Mouse (Mus musculus) right cerebral cortex, adult 18-20 months (tissue): ENCODE results near the gene Shroom1.
"Not testable (repeated sequence)": the region's sequence is repeated elsewhere in the genome, so short reads cannot be mapped to it uniquely, and the experiment has no call there.

Experiments used
- DNase-seq: peaks from one replicate; pipeline ENCODE4 v3.0.0; 2022; ENCODE audit warnings: mixed read lengths

The Shroom1 gene

GRCm38 (mm10) chr11:53456474-53457371, at the start of gene Shroom1, which contains the start of gene Gm10447:
Shroom1 (plus strand) TSS chr11:53457205.
Gm10447 (minus strand) TSS chr11:53457110.
- DNase-seq: no peak

- DNase-seq: no peak
Measured at GRCm38 (mm10) chr11:53411738-53412137, 45.3 kb upstream of the Shroom1 start.

- no peak for DNase-seq
Measured at GRCm38 (mm10) chr11:53413871-53414270, 43.1 kb upstream of the Shroom1 start.

DNA sequence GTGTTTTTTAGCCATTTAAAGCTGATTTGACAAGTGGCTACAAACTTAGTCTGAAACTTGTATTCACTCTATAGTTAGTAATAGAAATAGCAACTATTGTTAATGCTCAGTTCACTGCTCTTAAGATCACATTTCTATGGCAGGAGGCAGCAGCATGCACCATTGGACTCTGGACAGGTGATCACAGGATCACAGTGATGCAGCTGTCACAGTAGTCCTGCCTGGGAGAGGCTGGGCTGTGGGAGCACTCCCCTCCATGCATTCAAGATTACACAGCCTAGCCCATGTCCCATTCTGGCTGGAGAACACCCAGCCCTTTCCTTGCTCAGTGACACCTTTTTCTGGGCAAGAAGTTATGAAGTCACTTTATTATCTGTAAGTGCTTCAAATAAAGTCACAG, 39.0 kb upstream of the Shroom1 start:
- no peak for DNase-seq

GRCm38 (mm10) chr11:53423036-53423435, 34.0 kb upstream of the Shroom1 start, which contains the start of gene Leap2:
Leap2 (minus strand) TSS chr11:53423170.
- DNase-seq: no peak

GRCm38 (mm10) chr11:53424826-53425225, 32.2 kb upstream of the Shroom1 start:
- no peak for DNase-seq

- DNase-seq: no peak
Measured at GRCm38 (mm10) chr11:53425251-53425650, 31.8 kb upstream of the Shroom1 start.

DNA sequence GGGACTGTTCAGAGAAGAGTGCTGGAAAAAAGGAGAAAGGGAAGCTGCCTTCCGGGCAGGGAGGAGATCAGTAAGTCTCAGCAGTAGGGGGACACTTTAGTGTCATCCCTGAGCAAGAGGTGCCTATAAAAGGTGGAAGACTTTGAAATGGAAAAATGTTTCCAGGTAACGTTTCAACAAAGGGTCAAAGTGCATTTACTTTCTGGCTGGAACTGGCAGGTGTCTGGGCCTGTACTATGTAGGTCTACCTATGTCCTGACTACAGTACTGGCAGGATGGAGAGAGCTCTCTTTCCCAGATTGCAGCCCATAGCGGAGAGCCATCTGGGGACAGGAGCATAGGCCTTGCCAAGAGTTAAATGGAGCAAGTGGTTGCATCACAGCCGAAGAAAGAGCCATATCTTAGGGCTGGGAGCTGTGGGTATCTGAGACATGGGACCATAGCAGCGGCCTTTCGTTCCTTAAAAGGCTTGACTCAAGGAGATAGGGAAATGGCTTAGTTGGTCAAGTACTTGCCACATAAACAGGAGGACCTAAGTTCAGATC, 31.2 kb upstream of the Shroom1 start:
- no peak for DNase-seq

DNA sequence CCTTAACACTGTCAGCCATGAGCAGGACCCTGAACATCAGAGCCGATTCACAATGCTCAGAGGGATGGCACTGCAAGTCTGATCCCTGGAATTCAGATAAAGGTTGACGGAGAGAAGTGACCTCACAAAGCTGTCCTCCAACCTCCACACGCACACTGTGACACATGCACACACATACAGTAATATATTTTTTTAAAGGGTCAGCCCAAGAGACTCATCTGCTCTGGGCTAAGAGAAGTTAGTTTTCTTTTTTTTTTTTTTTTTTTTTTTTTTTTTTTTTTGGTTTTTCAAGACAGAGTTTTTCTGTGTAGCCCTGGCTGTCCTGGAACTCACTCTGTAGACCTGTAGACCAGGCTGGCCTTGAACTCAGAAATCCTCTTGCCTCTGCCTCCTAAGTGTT, 30.1 kb upstream of the Shroom1 start:
- not testable (repeated sequence) for DNase-seq

GRCm38 (mm10) chr11:53427993-53428715, 28.9 kb upstream of the Shroom1 start:
- no peak for DNase-seq

DNA sequence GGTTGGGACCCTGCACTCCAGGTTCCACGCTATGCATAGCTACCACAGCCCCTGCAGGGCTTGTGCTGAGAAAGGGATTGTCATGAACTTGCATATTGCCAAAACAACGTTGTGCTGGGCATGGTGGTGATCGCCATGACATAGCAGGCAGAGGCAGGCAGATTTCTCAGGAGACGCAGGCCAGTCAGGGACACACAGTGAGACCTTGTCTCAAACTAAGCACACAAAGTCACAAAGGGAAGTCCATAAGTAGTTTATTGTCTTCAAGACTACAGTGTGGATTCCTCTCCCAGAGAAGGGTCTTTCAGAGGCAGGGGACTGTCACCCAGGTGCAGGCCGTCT, 28.3 kb upstream of the Shroom1 start:
- no peak for DNase-seq

GRCm38 (mm10) chr11:53429182-53429581, 27.8 kb upstream of the Shroom1 start:
- DNase-seq: no peak

- DNase-seq: no peak
Measured at GRCm38 (mm10) chr11:53430300-53430669, 26.7 kb upstream of the Shroom1 start.

DNA sequence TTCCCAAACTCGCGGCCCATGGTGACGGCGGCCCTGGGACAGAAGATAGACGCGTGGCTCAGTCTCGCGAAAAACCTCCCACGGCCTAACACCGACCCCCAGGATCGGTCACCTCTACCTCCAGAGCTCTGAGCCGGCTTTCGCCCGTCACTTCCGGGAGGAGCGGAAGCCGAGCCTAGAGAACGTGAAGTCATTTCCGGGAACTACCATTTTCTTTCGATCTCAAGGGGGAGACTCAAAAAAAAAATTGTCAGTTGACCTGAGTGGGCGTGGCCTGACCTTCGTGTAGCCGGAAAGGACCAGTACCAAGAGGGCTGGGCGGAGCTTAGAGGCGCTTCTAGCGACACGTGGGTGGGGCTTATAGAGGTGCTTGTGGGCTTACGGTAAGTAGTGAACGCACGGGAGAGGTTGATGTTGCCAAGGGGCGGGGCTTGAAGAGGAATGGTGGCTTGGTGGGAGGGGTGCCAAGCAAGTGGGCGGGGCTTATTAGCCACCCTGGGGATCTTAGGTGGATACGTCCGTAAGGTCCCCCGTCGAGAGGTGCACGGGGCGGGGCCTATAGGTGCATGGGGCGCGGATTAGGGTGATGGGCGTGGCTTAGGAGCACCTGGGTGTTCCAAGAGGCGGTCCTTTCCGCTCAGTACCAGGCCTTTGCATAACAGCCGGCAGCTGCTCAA, 26.2 kb upstream of the Shroom1 start, which contains the start of the genes Uqcrq and Gdf9:
Gene Uqcrq, minus strand, starts transcription at position 162 of the 677 bp plus-strand sequence.
Gene Gdf9, plus strand, starts transcription at position 354 of the 677 bp plus-strand sequence.
- DNase-seq: peak; percentile 99

- no peak for DNase-seq
Measured at GRCm38 (mm10) chr11:53431347-53432056, 25.5 kb upstream of the Shroom1 start.

GRCm38 (mm10) chr11:53433057-53433456, 23.9 kb upstream of the Shroom1 start:
- DNase-seq: no peak

GRCm38 (mm10) chr11:53435504-53435903, 21.5 kb upstream of the Shroom1 start:
- DNase-seq: no peak

DNA sequence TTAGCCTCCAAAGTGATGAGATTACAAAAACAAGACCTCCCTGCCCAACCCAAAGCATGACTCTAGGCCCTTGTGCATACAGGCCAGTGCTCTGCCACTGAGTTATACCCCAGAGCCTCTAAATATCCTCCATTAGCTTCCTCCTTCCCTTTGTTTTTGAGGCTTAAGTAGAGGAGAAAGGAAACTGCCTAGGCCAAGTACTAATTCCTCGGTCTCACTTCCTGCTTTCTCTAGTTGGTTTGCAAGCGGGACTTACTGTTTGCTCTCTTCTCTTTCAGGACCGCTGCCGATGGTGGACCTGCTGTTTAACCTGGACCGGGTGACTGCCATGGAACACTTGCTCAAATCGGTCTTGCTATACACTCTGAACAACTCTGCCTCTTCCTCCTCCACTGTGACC, 20.7 kb upstream of the Shroom1 start:
- no peak for DNase-seq

GRCm38 (mm10) chr11:53441921-53442320, 15.1 kb upstream of the Shroom1 start:
- no peak for DNase-seq

- DNase-seq: no peak
Measured at GRCm38 (mm10) chr11:53443861-53444260, 13.1 kb upstream of the Shroom1 start.

DNA sequence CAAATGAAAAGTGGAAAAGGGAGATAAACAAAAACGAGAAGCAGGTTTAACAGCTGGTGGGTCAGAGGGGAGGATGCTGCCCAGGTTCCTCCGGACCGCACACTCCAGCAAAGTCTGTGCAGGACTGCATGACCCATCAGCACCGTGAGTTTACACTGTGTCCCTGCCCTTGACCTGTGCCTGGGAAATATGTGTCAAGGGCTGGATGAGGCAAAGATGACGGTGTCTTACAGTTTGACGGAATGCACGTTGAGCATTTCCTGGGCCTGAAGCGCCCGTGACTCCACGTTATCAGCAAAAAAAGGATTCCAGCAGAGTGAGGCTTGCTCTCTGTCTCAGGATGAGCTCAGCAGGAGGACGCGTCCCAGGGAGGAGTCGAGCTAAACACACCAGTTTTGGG, 11.4 kb upstream of the Shroom1 start:
- no peak for DNase-seq

DNA sequence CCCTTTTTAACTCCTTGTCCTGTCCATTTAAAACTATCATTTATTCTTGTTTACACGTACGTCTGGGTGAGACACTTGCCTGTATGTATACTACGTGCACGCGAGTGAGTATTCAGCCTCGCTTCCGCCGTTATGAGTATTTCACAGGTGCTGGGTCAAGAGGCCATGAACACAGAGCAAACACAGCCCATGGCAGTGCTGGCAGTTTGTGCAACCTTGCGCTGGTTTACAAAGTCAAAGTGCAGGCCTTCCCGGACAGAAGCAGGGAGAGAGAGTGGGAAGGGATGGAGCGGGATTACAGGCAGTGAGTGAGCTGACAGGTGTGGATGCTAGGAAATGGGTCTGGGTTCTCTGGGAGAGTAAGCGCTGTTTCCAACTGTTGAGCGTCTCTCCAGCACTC, 10.8 kb upstream of the Shroom1 start:
- DNase-seq: no peak
